Mouse (Mus musculus) MEL (cell line): ENCODE measurements at regions not wholly inside any gene's neighbourhood (a gene's known extent, or its start where the extent isn't known, plus 50 kb on each side); places are given as distances from the start of the nearest gene placed in this dataset.

Experiments used
- BHLHE40 ChIP-seq: IDR thresholded peaks from 2 replicates; pipeline ENCODE4 v1.6.1; 2012; ENCODE audit warnings: low read depth, mild to moderate bottlenecking, inconsistent platforms, low read length, improper control_type of control experiment, borderline replicate concordance
- CHD2 ChIP-seq: IDR thresholded peaks from 2 replicates; pipeline ENCODE4 v1.6.1; 2011; ENCODE audit warnings: low read length, improper control_type of control experiment
- CTCF ChIP-seq, 3 experiments: IDR thresholded peaks in 2 of 3; conservative IDR thresholded peaks in 1 of 3; 2 replicates each; pipeline ENCODE4 v1.5.1; 2011 to 2012; ENCODE audit warnings: low read length in 3 of 3, low read depth in 2 of 3, mild to moderate bottlenecking in 2 of 3, improper control_type of control experiment in 1 of 3, inconsistent platforms in 1 of 3, mixed read lengths in 1 of 3, moderate library complexity in 1 of 3; ENCODE audit not compliant: control insufficient read depth in 1 of 3, insufficient read depth in 1 of 3, poor library complexity in 1 of 3, severe bottlenecking in 1 of 3
- EP300 ChIP-seq, 2 experiments: IDR thresholded peaks; 2 replicates each; pipeline ENCODE4 v1.6.1; 2011; ENCODE audit warnings: improper control_type of control experiment in 2 of 2, low read length in 2 of 2, low read depth in 1 of 2, mild to moderate bottlenecking in 1 of 2
- GATA1 ChIP-seq: IDR thresholded peaks from 2 replicates; pipeline ENCODE4 v1.6.1; 2011; ENCODE audit warnings: low read depth, low read length, improper control_type of control experiment
- HCFC1 ChIP-seq: IDR thresholded peaks from 2 replicates; pipeline ENCODE4 v1.6.1; 2012; ENCODE audit warnings: low read depth, mild to moderate bottlenecking, inconsistent platforms, low read length, improper control_type of control experiment, moderate library complexity
- MAX ChIP-seq: IDR thresholded peaks from 2 replicates; pipeline ENCODE4 v1.6.1; 2011; ENCODE audit warnings: low read length, improper control_type of control experiment
- MEF2A ChIP-seq: IDR thresholded peaks from 2 replicates; pipeline ENCODE4 v1.6.1; 2014; ENCODE audit warnings: low read depth, mild to moderate bottlenecking, inconsistent platforms, low read length, improper control_type of control experiment; ENCODE audit not compliant: poor library complexity, insufficient replicate concordance, severe bottlenecking; ENCODE audit errors: extremely low read depth
- POLR2A ChIP-seq, 2 experiments: IDR thresholded peaks; 2 replicates each; pipeline ENCODE4 v1.6.1; 2011 to 2012; ENCODE audit warnings: low read length in 2 of 2, mild to moderate bottlenecking in 2 of 2, control low read depth in 1 of 2, improper control_type of control experiment in 1 of 2, low read depth in 1 of 2, moderate library complexity in 1 of 2; ENCODE audit not compliant: control insufficient read depth in 1 of 2, insufficient read depth in 1 of 2, poor library complexity in 1 of 2
- POLR2AphosphoS2 ChIP-seq: IDR thresholded peaks from 2 replicates; pipeline ENCODE4 v1.6.1; 2011; ENCODE audit warnings: low read length, improper control_type of control experiment
- POLR2AphosphoS5 ChIP-seq: IDR thresholded peaks from 2 replicates; pipeline ENCODE4 v1.6.1; 2012; ENCODE audit warnings: low read depth, borderline replicate concordance, mild to moderate bottlenecking, inconsistent platforms, low read length, moderate library complexity, mixed read lengths
- USF1 ChIP-seq: IDR thresholded peaks from 2 replicates; pipeline ENCODE4 v1.6.1; 2014; ENCODE audit warnings: low read depth, mild to moderate bottlenecking, inconsistent platforms, low read length, improper control_type of control experiment, moderate library complexity
- ZKSCAN1 ChIP-seq: IDR thresholded peaks from 2 replicates; pipeline ENCODE4 v1.6.1; 2012; ENCODE audit warnings: low read depth, mild to moderate bottlenecking, inconsistent platforms, low read length, improper control_type of control experiment, moderate library complexity

GRCm38 (mm10) chr16:30690531-30690930 is 91.0 kb downstream of the Fam43a start:
- TF ChIP-seq BHLHE40 (no peak), CTCF (IDR thresholded peaks at IDR 0.05 in 2 of 3, conservative IDR thresholded peaks at IDR 0.05 in 1 of 3; ENCODE audit: control insufficient read depth in 1 of 3, insufficient read depth in 1 of 3, low read depth in 2 of 3, low read length in 3 of 3, poor library complexity in 1 of 3, severe bottlenecking in 1 of 3) (no peak), GATA1 (no peak), MAX (no peak), POLR2A (IDR thresholded peaks at IDR 0.05; ENCODE audit: control insufficient read depth in 1 of 2, insufficient read depth in 1 of 2, low read depth in 1 of 2, low read length in 2 of 2, poor library complexity in 1 of 2) (no peak), HCFC1 (no peak), EP300 (IDR thresholded peaks at IDR 0.05; ENCODE audit: low read depth in 1 of 2, low read length in 2 of 2) (no peak), MEF2A (no peak), CHD2 (no peak), USF1 (no peak), POLR2AphosphoS5 (no peak), POLR2AphosphoS2 (no peak), ZKSCAN1 (no peak)
